Mouse (Mus musculus): ENCODE data around the gene Lrguk.
A peak's percentile ranks its signal among the peaks of the same experiment; 100 is the strongest.

Lrguk gene

DNA sequence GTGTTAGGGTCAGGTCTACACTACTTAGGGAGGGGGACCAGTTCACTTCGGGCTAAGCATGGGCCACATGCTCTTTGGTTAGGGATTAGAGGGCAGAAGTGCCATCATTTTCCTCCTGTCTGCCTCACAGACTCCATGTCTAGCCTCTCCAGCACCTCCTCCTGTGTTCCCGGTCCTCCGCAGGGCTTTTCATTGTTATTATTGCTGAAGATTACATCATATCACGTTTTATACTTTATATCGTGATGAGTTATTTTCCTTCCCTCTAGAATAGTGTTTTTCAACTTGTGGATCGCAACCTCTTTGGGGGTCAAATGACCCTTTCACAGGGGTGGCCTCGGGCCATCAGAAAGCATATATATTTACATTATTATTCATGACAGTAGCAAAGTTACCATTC is 37.5 kb downstream of the Lrguk start:
- no peak for DNase-seq (ENCODE audit: low spot score)

DNA sequence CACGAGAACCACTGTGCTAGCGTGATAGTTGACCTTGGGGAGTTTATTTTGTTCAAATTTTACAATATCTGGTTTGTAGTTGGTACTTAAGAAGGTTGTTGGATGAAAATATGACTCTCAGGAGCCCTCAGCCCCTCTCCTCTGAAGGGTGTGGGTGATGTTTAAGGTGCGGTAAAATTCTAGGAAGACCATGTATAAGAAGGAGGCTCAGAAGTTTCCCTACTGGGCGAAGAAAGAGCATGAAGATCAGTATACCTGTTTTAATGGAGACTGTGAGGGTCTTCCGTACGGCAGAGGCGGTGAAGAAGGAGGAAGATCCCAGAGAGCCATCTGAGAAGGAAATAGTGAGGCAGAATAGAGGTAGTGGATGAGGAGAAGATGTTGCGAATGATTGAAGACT is 38.0 kb downstream of the Lrguk start:
- no peak for DNase-seq (ENCODE audit: low spot score)

DNA sequence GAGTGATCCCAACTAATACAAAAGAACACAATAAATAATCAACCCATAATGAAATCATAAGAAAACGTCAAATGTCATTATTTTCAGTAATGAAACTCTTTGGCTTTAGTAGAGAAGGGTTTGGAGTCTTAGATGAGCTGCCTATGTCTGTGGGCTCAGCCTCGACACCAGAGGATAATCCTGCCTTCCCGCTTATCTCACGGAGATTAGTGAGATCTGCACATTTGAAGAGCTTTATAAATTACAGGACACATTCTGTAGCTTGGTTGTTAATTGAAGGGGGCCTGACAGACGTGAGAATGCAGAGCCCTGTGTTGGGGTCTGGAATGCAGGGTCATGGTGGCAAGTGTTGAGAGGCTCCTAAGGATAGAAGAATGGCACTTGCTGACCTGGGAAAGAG is 42.7 kb downstream of the Lrguk start:
- no peak for DNase-seq (ENCODE audit: low spot score)

DNA sequence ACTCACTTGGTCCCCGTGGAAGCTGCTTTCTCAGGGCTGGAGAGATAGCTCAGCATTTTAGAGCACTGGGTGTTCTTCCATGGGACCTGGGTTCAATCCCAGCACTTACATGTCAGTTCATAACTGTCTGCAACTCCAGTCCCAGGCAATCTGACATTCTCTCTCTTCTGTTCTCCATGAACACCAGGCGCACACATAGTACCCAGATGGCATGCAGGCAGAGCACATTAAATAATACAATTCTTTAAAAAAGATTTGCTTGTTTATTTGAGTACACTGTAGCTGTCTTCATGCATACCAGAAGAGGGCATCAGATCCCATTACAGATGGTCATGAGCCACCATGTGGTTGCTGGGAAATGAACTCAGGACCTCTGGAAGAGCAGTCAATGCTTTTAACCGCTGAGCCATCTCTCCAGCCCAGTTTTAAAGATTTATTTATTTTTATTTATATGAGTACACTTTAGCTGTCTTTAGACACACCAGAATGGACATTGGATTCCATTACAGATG is 44.7 kb downstream of the Lrguk start:
- DNase-seq (ENCODE audit: low spot score): no peak

DNA sequence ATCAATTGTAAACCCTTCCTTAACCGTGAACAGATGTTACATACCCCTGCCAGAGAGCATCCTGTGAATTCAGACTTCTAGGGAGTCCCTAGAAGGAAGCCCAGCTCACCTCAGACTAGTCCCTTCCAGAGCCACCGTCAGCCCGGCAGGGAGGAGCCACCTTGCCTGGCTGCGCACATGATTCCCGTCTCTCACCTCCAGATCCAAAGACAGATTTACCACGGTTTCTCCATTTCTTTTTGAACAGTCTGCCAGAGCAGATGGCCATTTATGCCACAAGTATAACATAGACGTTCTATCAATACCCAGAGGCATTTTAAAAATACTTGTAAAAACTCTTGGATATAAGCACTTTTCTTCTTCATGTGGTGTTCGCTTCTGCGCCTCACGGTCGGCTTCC is 46.3 kb downstream of the Lrguk start:
- no peak for DNase-seq (ENCODE audit: low spot score)

DNA sequence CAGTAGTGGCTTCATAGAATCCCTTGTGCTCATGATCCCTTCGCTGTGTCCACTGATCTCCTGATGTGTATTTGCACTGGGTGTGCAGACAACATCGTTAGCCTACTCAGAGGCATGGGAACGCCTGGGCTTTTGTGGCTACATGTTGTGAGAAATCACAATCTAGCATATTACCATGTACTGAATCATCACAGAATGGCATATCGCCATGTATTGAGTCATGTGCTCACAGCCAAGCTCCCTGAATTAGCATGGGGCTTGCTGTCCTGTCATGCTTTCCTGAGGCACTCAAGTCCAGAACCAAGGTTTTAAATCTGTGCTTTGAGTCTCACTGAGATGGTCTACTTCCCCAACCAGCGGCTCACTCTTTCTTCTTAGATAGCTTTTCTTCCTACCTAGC is 54.2 kb downstream of the Lrguk start:
- DNase-seq (ENCODE audit: low spot score): no peak

DNA sequence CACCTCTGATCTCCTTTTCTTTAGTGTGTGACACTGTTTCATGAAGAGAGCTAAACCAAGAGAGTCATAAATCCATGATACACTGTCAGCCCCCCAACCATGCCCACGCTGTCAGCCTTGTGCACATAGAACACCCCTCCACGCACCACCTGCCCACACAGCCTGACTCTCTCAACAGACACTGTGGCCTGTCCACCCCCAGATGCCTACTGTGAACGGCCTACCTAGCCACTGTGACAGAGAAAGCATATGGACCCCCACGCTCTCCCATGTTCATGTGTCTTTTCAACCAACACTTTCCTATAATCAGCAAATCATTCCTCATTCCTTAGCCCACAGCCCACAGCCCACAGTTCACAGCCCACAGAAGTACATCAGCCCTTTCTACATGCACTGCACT is 58.5 kb downstream of the Lrguk start:
- DNase-seq (ENCODE audit: low spot score): no peak

DNA sequence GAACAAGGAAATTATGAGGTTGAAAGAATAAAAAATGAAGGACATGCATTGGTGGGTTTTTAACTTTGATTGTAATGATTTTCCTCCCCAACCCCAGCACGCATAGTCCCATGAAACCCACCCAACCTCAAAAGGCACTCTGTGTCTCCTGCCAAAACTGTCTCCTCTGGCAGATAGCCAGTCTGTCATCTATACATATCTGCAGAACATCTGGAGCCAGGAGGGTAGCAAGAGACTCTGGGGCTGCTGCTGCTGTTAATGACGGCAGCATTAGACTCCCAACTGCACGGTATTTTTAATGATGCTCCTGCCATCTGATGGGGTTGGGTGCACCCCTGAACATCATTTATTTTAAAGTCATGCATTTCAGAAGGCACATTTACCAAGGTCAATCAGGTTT is 59.7 kb downstream of the Lrguk start:
- DNase-seq (ENCODE audit: low spot score): no peak

DNA sequence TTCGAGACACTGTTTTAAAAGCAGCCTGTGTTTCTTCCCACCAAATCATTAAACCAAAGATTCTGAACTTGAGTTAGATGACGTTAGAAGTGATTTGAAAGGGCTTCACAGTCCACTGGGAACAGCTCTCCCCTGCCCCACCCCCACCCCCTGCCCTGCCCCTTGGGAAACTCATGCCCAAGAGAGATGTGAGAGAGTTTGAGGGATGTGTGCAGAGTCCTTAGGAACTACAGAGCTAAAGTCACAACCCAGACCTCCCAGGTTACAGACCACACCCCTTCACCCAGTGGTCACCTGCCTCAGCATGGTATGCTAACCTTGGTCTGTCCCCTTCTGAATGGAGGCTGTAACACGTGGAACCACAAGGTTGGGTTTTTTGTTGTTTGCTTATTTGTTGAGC is 62.3 kb downstream of the Lrguk start:
- no peak for DNase-seq (ENCODE audit: low spot score)

DNA sequence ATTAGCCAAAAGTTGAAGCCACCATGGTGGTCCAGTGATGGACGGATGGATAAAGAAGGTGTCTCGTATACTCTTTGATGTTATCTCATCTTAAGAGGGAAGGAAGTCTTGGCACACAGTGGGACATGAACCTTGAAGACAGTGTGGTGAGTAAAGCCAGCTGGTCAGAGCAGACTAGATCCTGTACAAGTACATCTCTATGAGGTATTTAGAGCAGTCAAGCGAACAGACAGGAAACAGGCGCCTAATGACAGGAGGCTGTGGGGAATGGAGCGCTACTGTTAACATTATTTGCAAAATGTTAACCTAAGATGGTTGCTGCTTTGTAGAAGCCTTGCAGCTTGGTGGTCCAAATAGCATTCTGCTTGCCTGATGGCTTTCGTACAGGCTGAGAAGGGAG is 67.0 kb downstream of the Lrguk start:
- no peak for DNase-seq (ENCODE audit: low spot score)

DNA sequence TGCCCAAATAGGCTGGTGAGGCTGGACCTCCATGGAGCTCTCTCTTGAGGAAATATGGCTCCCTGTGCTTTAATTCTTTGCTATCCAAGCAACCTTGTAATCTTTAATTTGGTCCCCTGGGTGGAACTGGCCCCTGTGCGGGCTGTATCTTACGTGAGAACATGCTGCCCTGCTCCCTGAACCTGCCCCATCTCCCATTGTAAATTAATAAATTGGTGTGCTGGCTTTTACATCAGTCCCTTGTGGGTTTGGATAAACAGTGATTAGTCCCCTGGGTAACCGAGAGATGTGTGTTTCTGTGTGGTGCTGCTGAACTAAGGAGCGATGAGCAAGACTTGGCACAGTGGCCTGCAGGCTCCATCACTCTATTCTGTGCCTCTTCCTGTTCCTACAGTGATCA is 67.7 kb downstream of the Lrguk start:
- no peak for DNase-seq (ENCODE audit: low spot score)

DNA sequence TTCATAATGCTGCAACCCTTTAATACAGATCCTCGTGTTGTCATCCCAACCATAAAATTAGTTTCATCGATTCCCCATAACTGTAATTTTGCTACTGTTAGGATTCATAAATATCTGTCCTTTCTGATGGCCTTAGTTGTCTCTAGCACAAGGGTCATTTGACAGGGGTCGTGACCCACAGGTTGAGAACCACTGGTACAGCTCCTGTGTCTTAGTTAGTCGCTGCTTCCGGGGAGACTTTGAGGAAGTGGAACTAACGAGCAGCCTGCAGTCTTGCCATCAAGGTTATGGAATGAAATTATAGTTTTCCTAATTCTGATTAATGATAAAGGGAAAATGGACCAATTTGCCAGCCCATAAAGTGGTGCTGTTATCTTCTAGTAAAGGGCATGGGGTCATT is 70.5 kb downstream of the Lrguk start:
- no peak for DNase-seq (ENCODE audit: low spot score)

DNA sequence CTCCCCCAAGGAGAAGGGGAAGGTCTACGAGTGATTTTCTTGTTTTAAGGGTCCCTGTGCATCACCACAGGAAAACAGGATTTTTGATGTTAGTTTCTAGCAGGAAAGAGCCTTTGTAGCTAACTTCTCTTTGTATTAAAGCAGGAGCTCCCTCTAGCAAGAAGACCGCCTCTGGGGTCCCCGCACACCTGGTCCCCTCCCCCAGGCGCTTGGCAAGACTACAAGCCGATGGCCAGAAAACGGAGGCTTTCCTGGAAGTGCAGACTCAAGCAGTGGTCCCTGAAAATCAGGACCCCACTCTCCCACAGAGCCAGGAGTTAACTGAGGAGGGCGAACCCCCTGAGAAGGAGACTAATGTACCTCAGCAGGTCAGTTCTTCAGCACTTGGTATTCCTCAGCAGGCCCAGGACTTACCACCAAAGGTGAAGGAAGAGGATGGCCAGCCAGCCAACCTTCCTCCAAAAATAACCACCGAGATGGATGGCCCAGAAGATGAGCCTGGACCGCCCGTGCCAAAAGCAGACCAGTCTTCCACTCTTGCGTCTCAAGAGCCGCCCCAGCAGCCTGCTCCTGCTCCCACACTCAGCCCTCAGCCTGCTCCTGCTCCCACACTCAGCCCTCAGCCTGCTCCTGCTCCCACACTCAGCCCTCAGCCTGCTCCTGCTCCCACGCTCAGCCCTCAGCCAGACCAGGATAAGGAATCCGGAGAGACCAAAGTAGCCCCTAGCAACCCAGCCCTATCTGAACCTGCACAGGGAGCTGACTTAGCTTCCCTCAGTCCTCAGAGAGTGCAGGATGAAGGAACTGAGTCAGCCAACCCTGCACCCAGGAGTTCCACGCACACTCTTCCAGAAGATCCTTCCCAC is 72.5 kb downstream of the Lrguk start:
- DNase-seq (ENCODE audit: low spot score): peak; percentile 50

DNA sequence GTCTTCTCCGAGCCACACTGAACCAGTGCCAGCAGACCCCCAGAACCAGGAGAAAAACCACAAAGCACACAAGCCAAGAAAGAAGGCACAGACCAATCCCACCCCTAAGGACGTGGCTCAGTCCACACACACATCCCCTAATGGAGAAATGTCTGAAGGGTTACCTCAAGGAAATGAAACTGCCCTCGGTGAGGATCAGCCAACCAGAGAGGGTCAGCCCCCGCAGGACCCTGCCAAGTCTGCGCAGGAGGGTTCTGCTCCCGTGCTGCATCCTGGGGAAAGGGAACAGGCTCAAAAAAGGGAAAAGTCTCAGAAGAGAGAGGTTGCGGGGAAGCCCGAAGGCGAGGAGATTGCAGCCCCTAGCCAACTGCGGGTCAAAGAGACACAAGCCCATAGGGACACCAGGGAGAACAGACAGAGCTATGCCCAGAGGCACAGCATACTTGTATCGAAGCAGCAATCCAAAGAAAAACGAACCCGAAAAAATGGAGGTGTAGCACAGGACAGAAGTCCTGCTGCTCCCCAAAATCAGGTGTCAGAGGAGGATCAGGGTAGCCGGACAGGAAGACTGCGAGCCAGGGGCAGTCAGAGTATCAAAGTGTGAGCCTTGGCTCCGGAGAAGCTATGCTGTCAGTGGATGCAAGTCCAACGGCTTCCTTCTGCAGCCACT is 74.1 kb downstream of the Lrguk start:
- DNase-seq (ENCODE audit: low spot score): no peak

DNA sequence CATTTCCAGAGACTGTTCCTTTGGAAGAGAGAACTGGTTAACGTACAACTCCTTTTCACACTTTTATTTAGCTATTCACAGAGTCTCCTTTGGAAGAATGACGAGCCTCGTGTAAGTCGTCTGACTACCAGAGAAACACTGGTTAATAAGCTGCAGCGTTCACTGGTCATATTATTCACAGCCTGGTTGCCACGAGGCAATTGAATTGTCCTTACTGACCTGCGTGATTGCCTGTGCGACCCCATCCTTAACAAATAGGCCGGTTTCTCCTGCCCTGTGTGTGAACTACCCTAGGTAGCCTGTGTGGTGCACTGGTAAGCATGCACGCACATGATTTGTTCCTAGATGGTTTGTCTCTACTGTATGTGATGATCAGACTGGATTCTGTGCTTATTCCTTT is 81.3 kb downstream of the Lrguk start:
- DNase-seq (ENCODE audit: low spot score): no peak

DNA sequence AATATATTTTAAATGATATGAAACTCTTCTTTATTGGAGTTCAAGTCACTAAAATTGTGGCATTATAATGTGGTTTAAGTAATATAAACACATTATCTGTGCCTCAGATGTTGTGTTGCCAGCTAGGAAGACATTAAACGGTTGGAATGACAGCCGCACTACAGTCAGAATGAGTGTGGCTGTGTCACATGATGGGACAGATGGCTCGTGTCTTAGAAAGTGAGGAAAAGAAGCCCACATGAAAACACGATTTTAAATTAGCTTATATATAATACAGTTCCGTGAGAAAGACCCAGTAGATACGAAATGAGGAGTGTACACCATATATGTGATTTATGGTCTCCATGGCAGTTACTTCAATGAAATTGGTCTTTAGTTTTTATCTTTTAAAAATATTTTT is 82.2 kb downstream of the Lrguk start:
- DNase-seq (ENCODE audit: low spot score): no peak

DNA sequence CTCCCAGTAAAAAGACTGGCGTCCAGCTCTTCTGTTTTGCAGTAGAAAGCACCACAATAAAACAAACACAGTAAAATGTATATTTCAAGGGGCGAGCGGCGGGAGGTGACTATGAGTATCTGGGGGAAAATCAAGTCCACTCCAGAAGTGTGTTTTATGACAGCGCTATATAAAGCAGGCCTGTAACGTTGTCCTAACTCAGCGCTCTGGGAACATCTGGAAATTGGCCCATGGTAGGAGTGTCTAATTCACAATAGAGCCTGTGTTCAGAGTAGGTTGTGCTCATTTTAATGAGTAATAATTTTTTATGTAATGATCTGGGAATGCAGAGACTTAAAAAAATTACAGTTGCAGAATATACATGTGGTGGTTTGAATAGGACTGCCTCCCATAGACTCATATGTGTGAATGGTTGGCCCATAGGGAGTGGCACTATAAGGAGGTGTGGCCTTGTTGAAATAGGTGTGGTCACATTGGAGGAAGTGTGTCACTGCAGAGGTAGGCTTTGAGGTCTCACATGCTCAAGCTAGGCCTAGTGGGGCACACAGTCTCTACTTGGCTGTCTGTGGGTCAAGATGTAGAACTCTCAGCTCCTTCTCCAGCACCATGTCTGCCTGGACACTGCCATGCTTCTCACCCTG is 87.7 kb downstream of the Lrguk start:
- no peak for DNase-seq (ENCODE audit: low spot score)

DNA sequence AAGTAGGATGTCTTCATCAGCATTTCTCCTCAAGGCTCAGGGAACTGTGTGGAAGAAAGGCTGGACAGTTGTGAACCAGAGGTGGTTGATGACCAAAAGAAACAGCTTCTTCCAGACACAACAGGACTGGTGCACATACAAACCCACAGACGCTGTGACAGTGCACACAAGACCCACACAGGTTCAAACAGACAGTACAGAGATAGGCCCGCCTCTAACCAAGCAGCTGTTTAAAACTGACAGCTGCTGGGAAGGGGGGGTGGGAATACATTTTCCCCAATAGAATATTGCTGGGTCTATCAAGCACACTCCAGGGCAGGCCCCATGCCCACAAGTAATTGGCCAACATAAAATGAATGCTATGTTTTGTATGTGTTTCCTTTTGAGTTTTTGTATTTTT is 95.2 kb downstream of the Lrguk start:
- no peak for DNase-seq (ENCODE audit: low spot score)

DNA sequence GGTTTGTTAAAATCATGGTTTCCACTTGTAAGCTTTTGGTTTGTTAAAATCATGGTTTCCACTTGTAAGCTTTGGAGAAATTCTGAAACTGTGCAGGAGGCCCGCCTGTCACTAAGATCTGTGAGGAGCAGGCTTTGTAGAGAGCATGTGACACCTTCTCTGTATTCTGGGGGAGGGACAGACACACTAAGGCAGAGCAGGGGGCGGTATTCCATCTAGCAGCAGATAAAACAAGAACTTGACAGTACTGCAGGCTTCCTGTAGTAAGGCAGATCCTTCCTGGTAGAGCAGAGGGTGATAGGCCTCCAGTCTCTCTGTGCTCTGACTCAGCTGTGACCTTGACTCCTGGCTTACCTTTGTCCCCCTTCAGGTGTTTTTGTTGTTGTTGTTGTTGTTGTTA is 100.0 kb downstream of the Lrguk start:
- no peak for DNase-seq (ENCODE audit: low spot score)

DNA sequence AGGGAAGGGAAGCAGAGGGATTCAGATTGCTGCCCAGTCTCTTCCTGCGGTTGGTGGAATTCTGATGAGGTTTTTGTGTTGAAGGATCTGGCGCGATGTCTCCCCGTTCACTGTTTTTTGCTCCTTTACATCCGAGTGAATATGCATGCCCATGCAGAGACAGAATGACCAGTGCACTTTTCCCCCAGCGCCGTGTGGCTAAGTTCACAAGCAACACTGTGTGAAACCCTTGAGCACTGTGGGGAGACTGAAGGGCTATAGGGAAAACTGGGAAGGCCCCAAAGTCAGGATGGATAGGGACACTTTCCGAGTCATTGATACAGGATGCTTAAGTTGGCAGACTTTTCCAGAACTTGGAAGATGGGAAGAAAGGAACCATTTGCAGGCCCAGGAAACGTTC is 103.1 kb downstream of the Lrguk start:
- no peak for DNase-seq (ENCODE audit: low spot score)

DNA sequence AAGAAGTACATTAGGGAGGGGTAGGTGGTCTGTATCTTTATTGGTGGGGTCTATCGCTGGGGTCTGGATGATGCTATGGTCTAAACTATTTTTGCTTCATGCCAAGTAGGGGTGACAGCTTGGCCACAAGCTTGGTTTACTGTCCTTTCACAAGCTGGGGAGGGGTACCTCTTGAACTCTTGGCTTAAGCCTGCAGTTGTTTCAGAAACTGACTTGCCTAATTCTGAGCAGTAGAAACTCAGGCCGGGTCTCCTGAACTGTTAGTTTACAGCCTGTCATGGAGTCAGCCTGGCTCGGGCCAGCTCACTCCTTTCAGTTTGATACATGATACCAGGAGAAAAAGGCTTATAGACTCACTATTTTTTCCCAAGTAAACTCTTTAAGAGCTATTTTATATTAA is 109.1 kb downstream of the Lrguk start:
- no peak for DNase-seq (ENCODE audit: low spot score)

DNA sequence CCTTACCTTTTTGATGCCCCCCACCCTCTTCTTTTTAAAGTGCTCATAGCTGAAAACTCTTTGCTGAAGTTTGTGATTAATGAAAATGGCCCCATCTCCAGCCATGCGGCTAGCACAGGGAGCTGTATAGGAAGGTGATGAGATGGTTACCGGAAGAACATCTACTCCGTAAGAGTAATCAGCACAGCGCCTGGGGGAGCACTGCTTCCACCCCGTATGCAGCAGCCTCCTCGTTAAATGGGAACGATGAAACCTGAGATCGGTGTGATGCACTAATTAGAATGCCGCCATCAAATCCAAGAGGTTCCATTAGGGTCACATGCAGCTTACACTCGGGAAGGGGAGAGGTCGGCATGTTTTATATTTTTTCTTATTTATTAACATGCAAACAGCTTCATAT is 113.7 kb downstream of the Lrguk start:
- DNase-seq (ENCODE audit: low spot score): no peak

DNA sequence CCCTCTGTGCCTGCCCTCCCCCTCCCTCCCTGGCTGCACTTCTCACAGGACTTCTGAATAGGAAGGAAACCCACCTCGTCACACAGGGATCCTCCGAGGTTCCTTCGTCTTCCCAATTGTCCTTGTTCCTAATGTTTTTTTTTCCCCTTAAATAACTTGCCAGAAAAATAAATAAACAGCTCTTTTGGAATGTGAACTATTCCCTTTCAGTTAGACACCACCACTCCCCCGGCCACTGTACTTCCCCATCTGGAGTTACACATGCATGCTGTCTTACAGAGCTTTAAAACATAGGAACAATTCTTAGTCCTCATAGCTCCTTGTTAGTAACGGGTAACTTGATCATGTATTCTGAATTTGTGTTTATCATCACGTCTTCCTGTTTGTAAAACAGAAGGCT is 116.8 kb downstream of the Lrguk start:
- DNase-seq (ENCODE audit: low spot score): no peak
